Mouse (Mus musculus): ENCODE measurements around the gene Frat1. TPM values are rescaled to one million over a fixed set of nuclear protein-coding genes. Genes with fewer than 3 reads are reported as not detected.

The Frat1 gene
- total RNA-seq, 1 experiment from 2014 or later = 14.7 TPM

DNA sequence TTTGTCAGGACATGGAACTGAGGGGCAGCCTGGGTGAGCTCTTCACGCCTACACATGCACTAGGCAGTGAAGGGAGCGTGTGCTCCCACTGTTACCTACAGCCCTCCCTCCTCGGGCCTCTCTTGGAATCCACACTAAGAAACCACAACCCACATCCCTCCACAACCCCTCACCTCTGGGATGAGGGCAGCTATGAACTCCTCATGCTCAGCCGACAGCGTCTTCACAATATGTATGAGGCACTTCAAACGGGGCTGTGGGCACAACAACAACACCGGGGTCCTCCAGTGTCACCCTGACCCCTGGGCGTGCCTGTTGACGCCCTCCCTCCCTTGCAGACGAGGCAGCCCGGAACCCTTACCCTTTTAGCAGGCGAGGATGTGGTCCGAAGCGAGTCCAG, 44.6 kb downstream of the Frat1 start:
- ATAC-seq (replicated peaks; ENCODE audit: low read depth, poor library complexity, severe bottlenecking) = no peak

DNA sequence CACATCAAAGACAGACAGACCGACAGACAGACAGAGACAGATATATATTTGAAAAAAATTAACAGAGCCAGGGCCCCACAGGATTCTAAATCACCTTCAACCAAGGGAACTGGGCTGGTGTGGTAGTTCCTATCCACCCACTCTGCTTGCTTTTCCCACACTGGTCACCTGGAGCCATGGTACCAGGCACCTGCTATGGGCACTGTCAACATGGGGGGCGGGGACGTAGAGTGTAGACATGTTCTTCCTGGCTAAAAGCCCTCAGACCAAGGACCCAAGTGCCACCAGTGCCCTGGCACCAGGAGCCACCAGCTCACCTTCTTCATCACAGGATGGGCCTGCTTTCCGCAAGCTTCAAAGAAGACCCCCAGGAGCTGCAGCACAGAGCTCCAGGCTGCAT, 52.1 kb downstream of the Frat1 start:
- ATAC-seq (replicated peaks; ENCODE audit: low read depth, poor library complexity, severe bottlenecking) = no peak

Other genes with a start within 250 kb of the Frat1 start
- gene Gm340, start 247.6 kb upstream of the Frat1 start, total RNA-seq (2017) = 16.1 and 17.3 TPM in 2 replicates
- gene Slit1, start 86.3 kb upstream of the Frat1 start, total RNA-seq (2017) = 0.05 and 0.15 TPM in 2 replicates
- gene Arhgap19, start 27.9 kb upstream of the Frat1 start, total RNA-seq (2017) = 33.2 and 36.2 TPM in 2 replicates
- gene Frat2, start 18.2 kb downstream of the Frat1 start, total RNA-seq (2017) = 26.8 and 27.4 TPM in 2 replicates
- 20.5 and 23.3 TPM in 2 replicates for gene Rrp12, start 66.2 kb downstream of the Frat1 start, total RNA-seq (2017)
- 206 and 215 TPM in 2 replicates for gene Pgam1, start 82.0 kb downstream of the Frat1 start, total RNA-seq (2017)
- 77.8 and 81.5 TPM in 2 replicates for gene Exosc1, start 103.5 kb downstream of the Frat1 start, total RNA-seq (2017)
- 21.9 and 41.6 TPM in 2 replicates for gene Zdhhc16, start 103.5 kb downstream of the Frat1 start, total RNA-seq (2017)
- gene Mms19, start 151.2 kb downstream of the Frat1 start, total RNA-seq (2017) = 13.5 and 34.9 TPM in 2 replicates
- 3.6 and 4.1 TPM in 2 replicates for gene Ubtd1, start 151.8 kb downstream of the Frat1 start, total RNA-seq (2017)
- gene Ankrd2, start 206.0 kb downstream of the Frat1 start, total RNA-seq (2017) = not detected in 2 replicates
- not detected in 2 replicates for gene Hoga1, start 215.6 kb downstream of the Frat1 start, total RNA-seq (2017)
- not detected in 2 replicates for gene 4933411K16Rik, start 222.3 kb downstream of the Frat1 start, total RNA-seq (2017)